Mouse (Mus musculus): ENCODE results near the gene Cfd.
A peak's percentile ranks its signal among the peaks of the same experiment; 100 is the strongest.

The Cfd gene

GRCm38 (mm10) chr10:79918231-79919078 lies 27.8 kb downstream of the Cfd start:
- no peak for DNase-seq

GRCm38 (mm10) chr10:79919251-79919849 lies 28.7 kb downstream of the Cfd start:
- no peak for DNase-seq

DNA sequence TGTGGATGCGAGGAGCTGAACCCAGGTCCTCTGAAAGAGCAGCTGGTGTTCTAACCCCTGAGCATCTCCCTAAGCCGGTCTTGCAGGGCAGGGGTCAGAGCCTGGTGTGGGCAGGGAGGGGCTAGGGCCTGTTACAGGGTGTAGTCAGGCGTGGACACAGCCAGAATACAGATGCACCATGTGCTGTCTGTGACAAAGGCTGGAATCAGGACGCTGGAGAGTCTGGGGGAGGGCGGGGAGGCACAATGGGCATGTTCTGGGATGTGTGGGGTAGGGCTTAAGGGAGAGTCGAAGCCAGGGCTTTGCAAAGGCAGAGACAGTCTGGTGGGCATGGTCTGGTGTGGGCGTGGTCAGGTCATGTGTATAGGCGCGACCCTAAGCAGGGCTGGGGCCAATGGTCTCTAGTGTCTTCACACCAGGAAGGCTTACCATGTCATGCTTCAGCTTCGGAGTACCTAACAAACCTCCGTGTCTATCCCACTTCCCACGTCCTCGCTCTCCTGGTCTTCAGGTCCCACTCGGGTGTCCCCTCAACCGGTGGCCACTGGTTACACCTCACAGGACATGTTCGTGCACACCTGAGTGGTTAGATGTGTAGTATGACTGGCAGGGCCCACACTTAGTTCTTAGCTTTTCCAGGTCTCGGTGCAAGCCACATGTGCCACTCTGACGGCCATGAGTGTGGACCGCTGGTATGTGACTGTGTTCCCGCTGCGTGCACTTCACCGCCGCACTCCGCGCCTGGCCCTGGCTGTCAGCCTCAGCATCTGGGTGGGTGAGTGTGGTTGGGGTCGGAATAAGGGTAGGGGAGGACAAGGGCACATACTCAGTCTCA lies 29.6 kb downstream of the Cfd start:
- DNase-seq = no peak

- DNase-seq = no peak
Measured at GRCm38 (mm10) chr10:79920958-79921535, 30.4 kb downstream of the Cfd start, which contains the start of gene R3hdm4. Gene R3hdm4 (minus strand): TSS chr10:79921208.

- no peak for DNase-seq
Measured at GRCm38 (mm10) chr10:79921572-79921971, 30.9 kb downstream of the Cfd start.

DNA sequence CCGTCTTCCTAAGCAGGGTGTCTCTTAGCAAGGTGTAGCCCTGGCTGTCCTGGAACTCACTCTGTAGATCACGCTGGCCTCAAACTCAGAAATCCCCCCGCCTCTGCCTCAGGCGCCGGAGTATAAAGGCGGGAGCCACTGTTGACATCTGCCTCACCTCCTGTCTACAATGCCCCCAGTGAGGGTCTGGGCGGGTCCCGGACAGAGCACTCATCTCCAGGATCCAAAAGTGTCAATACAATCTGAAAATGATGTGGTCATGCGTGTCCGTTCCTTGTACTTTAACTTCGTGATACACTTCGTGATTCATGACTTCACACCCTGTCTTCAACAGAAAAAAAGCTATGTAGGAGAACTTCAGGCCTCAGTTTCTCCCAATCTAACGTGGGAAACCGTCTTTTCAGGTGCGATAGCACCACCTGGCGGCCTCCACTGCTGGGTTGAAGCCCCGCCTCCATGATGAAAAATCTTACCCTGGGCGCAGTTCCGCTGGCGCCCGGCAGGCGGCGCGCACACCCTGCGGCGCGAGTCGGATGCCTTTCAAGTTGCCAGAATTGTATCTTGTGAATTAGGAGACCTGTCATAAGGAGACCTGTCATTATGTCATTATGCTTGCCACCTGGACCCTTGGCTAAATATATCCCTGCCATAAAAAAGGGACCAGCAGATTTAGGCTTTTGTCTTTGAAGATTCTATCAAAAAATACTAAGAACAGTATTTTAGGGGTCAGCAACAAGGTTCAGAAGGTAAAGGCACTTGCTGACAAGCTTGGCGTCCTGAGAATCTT lies 34.5 kb downstream of the Cfd start:
- DNase-seq = peak; percentile 80 to 82

DNA sequence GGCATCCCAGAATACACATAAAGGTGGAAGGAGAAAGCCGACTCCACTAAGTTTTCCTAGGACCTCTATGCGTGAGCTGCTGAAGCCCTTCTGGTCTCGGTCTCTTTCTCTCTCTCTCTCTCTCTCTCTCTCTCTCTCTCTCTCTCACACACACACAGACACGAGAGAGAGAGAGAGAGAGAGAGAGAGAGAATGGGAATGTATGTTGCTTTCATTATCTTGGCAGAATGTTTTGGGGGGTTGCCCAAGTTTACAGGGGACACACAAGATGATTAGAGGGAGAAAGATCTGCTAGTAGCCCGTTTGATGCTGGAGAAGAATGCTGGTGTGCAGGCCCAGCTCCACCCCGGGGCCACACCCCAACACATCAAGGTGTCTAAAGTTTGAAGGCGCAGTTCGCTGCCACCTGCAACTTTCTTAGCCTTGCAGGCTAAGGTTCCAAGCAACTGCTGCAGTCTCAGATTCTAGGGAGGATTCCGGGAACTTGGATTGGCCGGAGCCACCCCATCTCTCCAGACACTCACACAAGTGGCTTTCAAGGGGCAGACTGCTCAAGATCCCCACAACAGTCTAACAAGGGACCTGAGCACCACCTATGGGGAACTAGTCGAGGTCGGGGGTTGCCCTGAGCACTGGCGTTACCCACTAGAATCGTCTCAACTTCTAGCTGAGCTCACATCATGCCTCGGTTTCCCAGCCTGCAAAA lies 35.3 kb downstream of the Cfd start:
- no peak for DNase-seq

GRCm38 (mm10) chr10:79926491-79927323 lies 36.1 kb downstream of the Cfd start, which contains the start of gene Arid3a:
Gene Arid3a (plus strand): TSS chr10:79927043.
- peak; percentile 79 to 85 for DNase-seq

DNA sequence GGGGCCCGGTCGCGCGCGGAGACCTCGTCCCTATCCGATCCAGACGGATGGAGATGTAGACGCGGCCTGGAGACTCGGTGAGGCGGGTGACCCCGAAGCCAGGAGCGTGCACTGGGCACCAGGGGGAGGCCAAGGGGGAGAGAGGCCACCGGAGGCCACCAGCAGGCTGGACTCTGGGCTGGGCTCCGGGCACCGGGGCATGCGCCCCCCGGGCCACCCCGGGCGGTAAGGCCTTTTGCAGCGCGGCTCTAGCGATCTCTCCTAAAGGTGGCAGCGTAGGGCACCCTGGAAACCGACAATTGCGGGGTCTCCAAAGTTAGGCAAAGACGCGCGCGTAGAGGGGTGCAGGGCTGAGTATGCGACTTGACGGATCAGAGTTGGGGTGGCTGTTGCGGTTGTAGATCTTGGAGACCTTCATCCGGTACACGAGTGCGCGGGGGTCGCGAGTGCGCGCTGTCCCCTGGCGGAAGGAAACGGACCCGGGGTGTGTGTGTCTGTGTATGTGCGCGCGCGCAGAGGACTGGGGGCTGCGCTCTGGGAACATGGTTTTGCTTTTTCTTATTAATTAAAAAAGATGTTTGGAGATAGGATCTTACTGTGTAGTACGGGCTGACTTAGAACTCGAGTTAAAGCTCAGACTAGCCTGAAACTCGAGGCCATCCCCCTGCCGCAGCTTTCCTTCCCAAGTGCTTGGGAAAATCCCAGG lies 36.8 kb downstream of the Cfd start:
- DNase-seq = peak; percentile 75 to 82

GRCm38 (mm10) chr10:79928030-79928694 lies 37.5 kb downstream of the Cfd start:
- DNase-seq = no peak

DNA sequence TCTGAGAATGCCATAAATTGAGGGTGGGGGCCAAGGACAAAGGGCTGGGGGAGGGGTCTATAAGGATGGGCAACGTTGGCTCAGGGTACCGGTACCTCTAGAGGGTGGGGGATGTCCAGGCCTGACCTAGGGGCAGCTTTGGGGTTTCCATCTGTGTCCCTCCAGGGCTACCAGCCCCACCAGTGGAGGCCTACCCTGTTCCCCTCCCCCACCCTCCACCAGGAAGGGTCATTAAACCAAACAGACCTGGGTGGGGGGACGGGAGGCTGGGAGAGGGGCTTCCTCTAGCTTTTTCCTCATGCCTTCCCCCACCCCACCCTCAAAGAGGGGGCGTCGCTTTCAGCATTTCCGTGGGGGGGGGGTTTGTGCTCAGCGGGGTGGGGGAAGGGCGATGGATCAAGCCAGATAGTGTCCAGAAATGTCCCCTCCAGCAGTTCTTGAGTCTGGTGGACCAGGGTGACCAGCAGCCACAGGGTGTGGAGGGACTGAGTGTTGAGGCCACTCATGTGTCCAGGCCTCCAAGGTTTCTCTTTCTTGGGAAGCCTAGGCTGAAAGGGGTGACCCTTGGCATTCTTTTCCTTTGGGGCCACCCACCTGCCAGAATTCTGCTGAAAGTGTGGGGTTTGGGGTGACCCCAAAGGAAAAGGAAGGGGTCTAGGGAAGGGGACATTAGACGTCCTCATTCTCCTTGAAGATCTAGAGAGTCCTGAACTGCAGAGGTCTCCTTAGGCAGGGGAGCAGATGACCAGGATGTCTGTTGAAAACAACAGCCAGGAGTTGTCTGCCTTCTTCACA lies 38.5 kb downstream of the Cfd start:
- no peak for DNase-seq

DNA sequence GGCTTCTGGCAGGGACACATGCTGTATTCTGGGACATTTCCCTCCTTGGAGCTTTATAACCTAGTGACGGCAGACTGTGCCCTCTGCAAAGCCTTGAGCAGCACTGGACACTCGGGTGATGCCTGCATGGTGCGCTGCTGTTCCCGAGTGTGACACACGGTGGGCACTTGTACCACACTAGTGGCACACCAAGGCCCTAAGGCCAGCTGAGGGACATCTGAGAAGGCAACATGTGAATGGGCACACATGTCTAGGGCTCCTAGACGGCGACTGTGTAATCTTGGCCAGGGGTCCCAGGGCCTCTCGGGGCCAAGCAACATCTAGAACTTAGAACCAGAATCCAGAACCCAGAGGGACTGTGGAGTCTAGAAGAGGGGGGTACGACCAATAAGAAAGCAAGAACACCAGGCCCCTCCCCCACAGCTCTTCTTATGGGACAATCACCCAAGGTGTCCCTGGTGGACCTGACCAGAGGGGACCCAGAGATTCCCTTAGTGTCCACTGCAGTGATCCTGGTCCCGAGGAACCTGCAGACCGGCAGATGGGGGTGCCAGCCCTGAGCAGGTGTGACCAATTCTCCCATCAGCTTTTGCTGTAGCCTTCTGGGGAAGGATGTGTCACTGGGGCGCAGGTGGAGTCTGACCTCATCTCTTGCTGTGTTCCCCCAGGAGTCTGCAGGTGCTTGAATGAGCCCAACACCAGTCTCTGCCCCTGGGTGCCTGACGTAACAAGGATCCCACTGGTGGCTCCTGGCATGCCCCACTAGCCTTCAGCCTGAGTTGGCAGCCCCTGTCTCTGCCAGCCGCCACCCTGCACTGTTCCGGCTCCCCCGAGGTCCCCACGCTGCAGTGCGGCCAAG lies 39.5 kb downstream of the Cfd start:
- DNase-seq = no peak

DNA sequence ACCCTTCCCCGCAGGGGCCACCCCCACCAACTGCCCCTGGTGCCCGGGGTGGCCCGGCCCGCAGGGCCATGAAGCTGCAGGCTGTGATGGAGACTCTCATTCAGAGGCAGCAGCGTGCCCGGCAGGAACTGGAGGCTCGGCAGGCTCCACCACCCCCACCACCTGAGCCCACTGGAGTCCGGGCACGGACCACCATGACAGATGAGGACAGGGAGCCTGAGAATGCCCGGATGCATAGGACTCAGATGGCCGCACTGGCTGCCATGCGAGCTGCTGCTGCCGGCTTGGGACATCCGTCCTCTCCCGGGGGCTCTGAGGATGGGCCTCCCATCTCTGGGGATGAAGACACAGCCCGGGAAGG lies 40.2 kb downstream of the Cfd start:
- no peak for DNase-seq

DNA sequence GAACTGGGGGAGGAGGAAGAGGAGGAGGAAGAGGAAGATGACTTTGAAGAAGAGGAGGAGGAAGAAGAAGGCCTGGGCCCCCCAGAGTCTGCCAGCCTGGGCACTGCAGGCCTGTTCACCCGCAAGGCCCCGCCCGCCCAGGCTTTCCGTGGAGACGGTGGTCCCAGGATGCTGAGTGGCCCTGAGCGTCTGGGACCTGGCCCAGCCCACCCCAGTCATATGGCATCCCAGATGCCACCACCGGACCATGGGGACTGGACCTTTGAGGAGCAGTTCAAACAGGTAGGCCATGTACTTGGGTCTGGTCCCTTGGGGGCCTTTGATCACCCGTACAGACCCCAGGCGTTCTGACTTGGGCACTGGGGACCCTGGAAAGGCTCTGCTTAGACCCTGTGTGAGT lies 41.1 kb downstream of the Cfd start:
- DNase-seq = no peak

DNA sequence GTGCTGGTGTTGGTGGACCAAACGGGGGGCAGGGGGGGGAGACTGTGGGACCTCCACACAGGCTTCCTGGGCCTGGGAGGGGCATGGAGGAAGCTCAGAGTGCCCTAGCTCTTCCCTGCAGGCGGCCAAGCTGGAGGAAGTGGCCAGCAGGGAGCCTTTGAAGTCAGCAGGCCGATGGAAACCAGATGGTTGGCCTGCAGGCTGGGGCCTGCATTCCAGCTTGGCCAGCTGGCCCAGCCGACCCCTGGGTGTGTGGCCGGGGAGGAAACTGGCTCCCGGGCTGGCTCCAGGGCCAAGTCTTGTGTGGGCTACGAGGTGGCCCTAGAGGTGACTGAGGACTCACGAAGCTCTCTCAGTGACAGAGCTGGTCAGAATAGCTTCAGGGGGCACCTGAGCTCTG lies 42.1 kb downstream of the Cfd start:
- no peak for DNase-seq

GRCm38 (mm10) chr10:79933145-79933679 lies 42.6 kb downstream of the Cfd start:
- DNase-seq = no peak

GRCm38 (mm10) chr10:79933861-79934260 lies 43.2 kb downstream of the Cfd start:
- DNase-seq = no peak

All from thymus, adult 18-20 months (tissue).